Mouse (Mus musculus) neural tube, embryonic 15.5 days (tissue): Measurements from ENCODE around the gene Rora. TPM values are rescaled to one million over a fixed set of nuclear protein-coding genes. Genes with fewer than 3 reads are reported as not detected.

Source experiments
- ATAC-seq: fragments of 200-750 bp; cut with Nextera tagmentation; 2 replicates; pipeline ENCODE4 v1.8.0; 2017; ENCODE audit warnings: mild to moderate bottlenecking, moderate TSS enrichment, moderate library complexity; ENCODE audit not compliant: low FRiP score
- H3K27ac ChIP-seq: fragments of 300-500 bp; sonication (generic); replicated peaks from 2 replicates; pipeline ENCODE4 v1.5.1; 2015; ENCODE audit warnings: mild to moderate bottlenecking, inconsistent platforms
- H3K27me3 ChIP-seq: fragments of 300-500 bp; sonication (generic); replicated peaks from 2 replicates; pipeline ENCODE4 v1.6.1; 2015; ENCODE audit warnings: inconsistent platforms
- H3K36me3 ChIP-seq: fragments of 300-500 bp; sonication (generic); 2 replicates; pipeline ENCODE4 v1.6.1; 2015; ENCODE audit warnings: inconsistent platforms
- H3K4me1 ChIP-seq: fragments of 300-500 bp; sonication (generic); 2 replicates; pipeline ENCODE4 v1.6.1; 2015; ENCODE audit warnings: inconsistent platforms
- H3K4me2 ChIP-seq: fragments of 300-500 bp; sonication (generic); 2 replicates; pipeline ENCODE4 v1.6.1; 2015; ENCODE audit warnings: inconsistent platforms, mild to moderate bottlenecking, moderate library complexity
- H3K4me3 ChIP-seq: fragments of 300-500 bp; sonication (generic); replicated peaks from 2 replicates; pipeline ENCODE4 v1.5.1; 2015; ENCODE audit warnings: mild to moderate bottlenecking, inconsistent platforms
- H3K9ac ChIP-seq: fragments of 300-500 bp; sonication (generic); replicated peaks from 2 replicates; pipeline ENCODE4 v1.6.1; 2015; ENCODE audit warnings: mild to moderate bottlenecking, inconsistent platforms
- H3K9me3 ChIP-seq: fragments of 300-500 bp; sonication (generic); replicated peaks from 2 replicates; pipeline ENCODE4 v1.6.1; 2016; ENCODE audit warnings: inconsistent platforms
- WGBS: fragments of 180-500 bp; shearing (Covaris S2); methylation state at CpG from one replicate; pipeline ENCODE4 v1.1.7; 2015; ENCODE audit warnings: mixed read lengths; 5-methylcytosine and 5-hydroxymethylcytosine counted together
- polyA plus RNA-seq: library from polyadenylated mRNA; unstranded; fragments of >200 nt; fragmentation: Nextera tagmentation; extraction: Ambion mirVana; gene quantifications from 2 replicates; pipeline ENCODE4 v1.2.1, GENCODE M21; 2015

Rora gene
- polyA plus RNA-seq, 1 experiment from 2014 or later = 17.3 TPM

GRCm38 (mm10) chr9:69213796-69214195 is 560.2 kb downstream of the Rora start:
- Histone ChIP-seq H3K27me3 (no peaks in the 10 kb centered on the region), H3K4me3 (no peak overlapping the region), H3K4me1 (peaks cover 13% of the 10 kb centered on the region; the same call in 1 of the 2 replicates), H3K36me3 (no peaks in the 10 kb centered on the region), H3K9ac (no peak overlapping the region), H3K27ac (no peak overlapping the region), H3K9me3 (no peaks in the 10 kb centered on the region), H3K4me2 (no peak overlapping the region)
- no peak for ATAC-seq
- WGBS = 70% methylated on average over 5 of the region's 5 CpGs

GRCm38 (mm10) chr9:69224841-69225240 is 571.3 kb downstream of the Rora start:
- Histone ChIP-seq H3K4me3 (no peak overlapping the region), H3K4me1 (peaks cover 4% of the 10 kb centered on the region; the same call in 1 of the 2 replicates), H3K4me2 (no peak overlapping the region), H3K36me3 (no peaks in the 10 kb centered on the region), H3K9ac (no peak overlapping the region), H3K27ac (no peak overlapping the region), H3K9me3 (no peaks in the 10 kb centered on the region), H3K27me3 (no peaks in the 10 kb centered on the region; the same call in 1 of the 2 replicates)
- WGBS = 18% methylated on average over 3 of the region's 3 CpGs
- ATAC-seq = no peak

DNA sequence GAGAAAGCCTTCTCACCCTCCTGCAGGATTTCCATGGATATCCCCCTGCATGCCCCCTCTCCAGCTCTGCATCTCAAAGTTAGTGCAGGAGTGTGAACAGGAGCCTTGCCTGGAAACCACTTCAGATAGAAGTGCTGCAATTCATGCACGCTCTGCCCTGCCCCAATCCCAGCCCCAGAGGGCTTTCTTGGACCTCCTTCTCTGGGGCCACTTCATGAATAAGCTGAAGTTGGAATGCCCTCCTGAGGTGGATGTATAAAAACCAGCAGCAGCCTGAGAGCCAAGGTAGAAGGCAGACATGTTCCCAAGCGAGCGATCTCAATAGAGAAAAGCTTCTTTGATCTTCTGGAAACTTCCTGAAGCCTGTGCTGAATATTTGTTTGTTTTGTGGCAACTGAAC is 572.8 kb downstream of the Rora start:
- Histone ChIP-seq H3K9ac (no peak overlapping the region), H3K4me1 (peaks cover 4% of the 10 kb centered on the region; the same call in 1 of the 2 replicates), H3K27me3 (no peaks in the 10 kb centered on the region; the same call in 1 of the 2 replicates), H3K4me2 (no peak overlapping the region), H3K4me3 (no peak overlapping the region), H3K9me3 (no peaks in the 10 kb centered on the region), H3K36me3 (no peaks in the 10 kb centered on the region), H3K27ac (no peak overlapping the region)
- no peak for ATAC-seq
- 52% methylated on average over 3 of the region's 3 CpGs for WGBS

DNA sequence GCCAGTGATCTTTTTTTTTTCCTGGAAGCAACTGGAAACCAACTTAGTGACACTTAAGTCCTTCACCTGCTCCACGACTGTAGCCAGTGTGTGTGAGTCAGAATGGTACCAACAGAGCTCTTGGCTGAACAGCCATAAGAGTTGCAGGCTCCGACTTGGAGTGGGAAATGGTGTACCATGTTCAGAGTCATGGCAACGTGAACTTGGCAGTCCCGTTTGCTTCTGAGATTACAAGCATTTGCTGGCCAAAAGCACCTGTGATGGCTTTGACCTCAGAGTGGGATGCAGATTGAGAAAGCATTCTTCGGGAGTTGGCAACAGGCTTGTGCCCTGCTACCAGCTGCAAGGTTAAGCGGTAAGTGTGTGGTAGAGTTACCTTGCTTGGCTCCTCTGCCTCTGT is 574.2 kb downstream of the Rora start:
- no peaks in the 10 kb centered on the region; the same call in 1 of the 2 replicates for H3K27me3 ChIP-seq
- H3K4me3 ChIP-seq = no peak overlapping the region
- no peak overlapping the region for H3K27ac ChIP-seq
- H3K9me3 ChIP-seq = no peaks in the 10 kb centered on the region
- H3K9ac ChIP-seq = no peak overlapping the region
- peaks cover 4% of the 10 kb centered on the region; the same call in 1 of the 2 replicates for H3K4me1 ChIP-seq
- 88% methylated on average over 6 of the region's 6 CpGs for WGBS
- H3K4me2 ChIP-seq = no peak overlapping the region
- no peak for ATAC-seq
- H3K36me3 ChIP-seq = no peaks in the 10 kb centered on the region

DNA sequence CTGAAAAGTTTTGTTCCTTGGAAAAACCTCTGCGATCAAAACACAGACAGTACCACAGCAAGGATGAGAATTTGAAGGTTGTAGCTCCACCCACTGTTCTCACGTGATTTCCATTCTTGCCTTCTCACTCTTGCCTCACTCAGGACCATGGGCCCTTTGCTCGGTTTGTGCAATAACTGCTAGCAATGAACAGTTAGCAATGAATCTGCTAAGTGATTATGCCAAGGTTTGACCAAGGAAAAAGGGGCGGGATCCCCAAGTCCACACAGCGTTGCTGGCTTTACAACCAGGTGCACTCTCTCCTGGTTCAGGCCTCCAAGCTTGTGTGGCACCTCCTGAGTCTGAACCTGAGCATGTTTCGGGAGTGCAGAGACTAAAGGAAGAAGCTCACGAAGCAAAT is 576.3 kb downstream of the Rora start:
- H3K9me3 ChIP-seq = no peaks in the 10 kb centered on the region
- H3K9ac ChIP-seq = no peak overlapping the region
- H3K4me3 ChIP-seq = no peak overlapping the region
- 87% methylated on average over 7 of the region's 7 CpGs for WGBS
- no peak overlapping the region for H3K4me2 ChIP-seq
- H3K27me3 ChIP-seq = no peaks in the 10 kb centered on the region; the same call in 1 of the 2 replicates
- H3K27ac ChIP-seq = no peak overlapping the region
- no peaks in the 10 kb centered on the region for H3K4me1 ChIP-seq
- no peak for ATAC-seq
- H3K36me3 ChIP-seq = no peaks in the 10 kb centered on the region

DNA sequence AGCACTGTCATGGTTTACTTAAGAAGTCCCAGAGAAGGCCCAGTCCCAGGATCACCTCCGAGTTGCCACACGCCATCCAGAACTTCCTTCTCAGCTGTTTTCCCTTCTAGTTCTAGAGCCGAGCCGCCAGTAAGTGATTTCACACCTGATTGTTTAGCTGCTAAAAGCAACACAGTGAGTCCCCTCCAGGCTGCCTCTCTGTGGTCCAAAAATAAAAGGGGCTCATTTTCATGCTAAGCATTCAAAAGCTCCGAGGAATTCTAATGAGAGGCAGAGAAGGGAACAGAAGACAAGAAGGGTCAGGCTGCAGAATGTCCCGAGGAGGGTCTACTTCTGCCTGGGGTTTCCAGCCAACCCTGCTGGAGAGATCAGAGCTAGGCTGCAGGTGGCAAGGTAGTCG is 580.9 kb downstream of the Rora start:
- 21% methylated on average over 7 of the region's 7 CpGs for WGBS
- Histone ChIP-seq H3K4me3 (no peak overlapping the region), H3K9ac (no peak overlapping the region), H3K4me1 (no peaks in the 10 kb centered on the region), H3K27me3 (no peaks in the 10 kb centered on the region), H3K4me2 (no peak overlapping the region), H3K9me3 (no peaks in the 10 kb centered on the region), H3K36me3 (no peaks in the 10 kb centered on the region), H3K27ac (no peak overlapping the region; the same call in 1 of the 2 replicates)
- ATAC-seq = no peak

DNA sequence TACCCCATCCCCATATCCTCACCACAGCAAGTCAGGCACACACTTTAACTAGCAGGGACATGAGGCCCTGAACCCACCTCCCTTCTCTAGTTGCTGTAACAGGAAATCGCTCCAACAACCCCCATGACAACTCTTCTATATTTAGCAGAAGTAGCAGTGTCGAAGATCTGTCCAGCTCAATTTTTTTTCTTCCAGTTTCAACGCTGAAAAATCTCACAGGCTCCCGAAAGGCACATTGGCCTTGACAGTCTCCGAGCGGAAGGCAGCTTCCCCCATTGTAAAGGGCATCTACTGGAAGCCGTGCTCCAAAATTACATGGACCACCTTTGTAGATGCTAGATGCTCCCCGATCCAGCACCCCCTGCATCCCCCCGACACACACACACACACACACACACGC is 583.7 kb downstream of the Rora start:
- no peak for ATAC-seq
- no peak overlapping the region for H3K9ac ChIP-seq
- no peak overlapping the region for H3K4me2 ChIP-seq
- no peak overlapping the region for H3K4me3 ChIP-seq
- WGBS = 80% methylated on average over 10 of the region's 10 CpGs
- H3K4me1 ChIP-seq = no peaks in the 10 kb centered on the region
- H3K9me3 ChIP-seq = no peaks in the 10 kb centered on the region
- H3K36me3 ChIP-seq = no peaks in the 10 kb centered on the region
- no peaks in the 10 kb centered on the region for H3K27me3 ChIP-seq
- no peak overlapping the region for H3K27ac ChIP-seq

- H3K27ac ChIP-seq = no peak overlapping the region
- peaks cover 4% of the 10 kb centered on the region; the same call in 1 of the 2 replicates for H3K4me1 ChIP-seq
- H3K4me2 ChIP-seq = no peak overlapping the region
- H3K27me3 ChIP-seq = no peaks in the 10 kb centered on the region
- WGBS = 63% methylated on average over 6 of the region's 6 CpGs
- no peak overlapping the region for H3K4me3 ChIP-seq
- no peak for ATAC-seq
- H3K9me3 ChIP-seq = no peaks in the 10 kb centered on the region
- no peak overlapping the region for H3K9ac ChIP-seq
- H3K36me3 ChIP-seq = no peaks in the 10 kb centered on the region
These were observed 589.0 kb downstream of the Rora start for GRCm38 (mm10) chr9:69242538-69242937.

DNA sequence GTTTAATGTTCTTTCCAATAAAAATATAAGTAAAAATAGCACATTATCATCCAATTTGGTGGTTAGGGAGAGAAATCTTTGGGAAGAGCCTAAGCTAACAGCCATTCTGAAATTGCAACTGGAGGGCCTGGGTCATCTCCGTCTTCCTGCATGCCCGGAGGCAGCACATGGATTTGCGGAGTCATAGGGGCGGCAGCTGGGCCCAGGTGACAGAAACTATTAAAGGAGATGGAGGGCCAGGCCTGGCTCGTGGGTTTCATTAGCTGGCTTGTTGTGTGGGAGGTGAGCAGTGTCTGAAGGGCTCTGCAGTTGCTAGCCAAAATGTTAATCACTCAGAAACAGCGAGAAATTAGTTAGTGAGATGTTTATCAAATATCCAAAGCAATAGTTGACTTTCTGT is 590.0 kb downstream of the Rora start:
- no peak overlapping the region for H3K9ac ChIP-seq
- H3K4me3 ChIP-seq = no peak overlapping the region
- H3K4me2 ChIP-seq = no peak overlapping the region
- H3K4me1 ChIP-seq = peaks cover 4% of the 10 kb centered on the region; the same call in 1 of the 2 replicates
- 31% methylated on average over 6 of the region's 6 CpGs for WGBS
- no peaks in the 10 kb centered on the region for H3K9me3 ChIP-seq
- ATAC-seq = no peak
- no peak overlapping the region for H3K27ac ChIP-seq
- no peaks in the 10 kb centered on the region for H3K27me3 ChIP-seq
- H3K36me3 ChIP-seq = no peaks in the 10 kb centered on the region

GRCm38 (mm10) chr9:69246225-69246624 is 592.6 kb downstream of the Rora start:
- ATAC-seq = no peak
- peaks cover 4% of the 10 kb centered on the region; the same call in 1 of the 2 replicates for H3K4me1 ChIP-seq
- no peak overlapping the region for H3K27ac ChIP-seq
- H3K9ac ChIP-seq = no peak overlapping the region
- H3K36me3 ChIP-seq = no peaks in the 10 kb centered on the region
- WGBS = 43% methylated on average over 3 of the region's 3 CpGs
- no peak overlapping the region for H3K4me3 ChIP-seq
- no peaks in the 10 kb centered on the region for H3K27me3 ChIP-seq
- H3K9me3 ChIP-seq = no peaks in the 10 kb centered on the region
- no peak overlapping the region for H3K4me2 ChIP-seq

DNA sequence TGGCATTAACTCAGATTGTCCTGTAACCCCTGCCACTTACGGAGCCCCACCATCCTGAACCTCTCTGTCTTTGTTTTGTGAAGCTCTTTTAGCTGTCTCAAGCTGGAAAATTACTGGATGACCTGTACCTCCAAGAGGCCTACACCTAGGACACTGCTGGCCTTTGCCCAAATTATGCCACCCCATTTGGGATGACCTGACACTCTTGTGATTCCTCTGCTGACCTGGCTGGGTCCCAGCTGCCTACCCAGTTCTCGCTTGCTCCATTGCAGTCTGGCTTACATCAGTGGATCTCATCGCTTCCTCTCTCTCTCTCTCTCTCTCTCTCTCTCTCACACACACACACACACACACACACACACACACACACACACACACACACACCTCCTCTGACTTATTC is 596.0 kb downstream of the Rora start:
- Histone ChIP-seq H3K4me1 (no peaks in the 10 kb centered on the region), H3K27me3 (no peaks in the 10 kb centered on the region), H3K4me3 (no peak overlapping the region), H3K9ac (no peak overlapping the region), H3K9me3 (no peaks in the 10 kb centered on the region), H3K36me3 (no peaks in the 10 kb centered on the region), H3K27ac (no peak overlapping the region), H3K4me2 (no peak overlapping the region)
- no peak for ATAC-seq
- 97% methylated on average over 2 of the region's 3 CpGs for WGBS

GRCm38 (mm10) chr9:69250326-69250725 is 596.7 kb downstream of the Rora start:
- H3K9ac ChIP-seq = no peak overlapping the region
- no peak for ATAC-seq
- H3K4me1 ChIP-seq = no peaks in the 10 kb centered on the region
- no peak overlapping the region for H3K4me2 ChIP-seq
- no peak overlapping the region for H3K27ac ChIP-seq
- 97% methylated on average over 7 of the region's 8 CpGs for WGBS
- H3K27me3 ChIP-seq = no peaks in the 10 kb centered on the region
- no peaks in the 10 kb centered on the region for H3K36me3 ChIP-seq
- H3K9me3 ChIP-seq = no peaks in the 10 kb centered on the region
- no peak overlapping the region for H3K4me3 ChIP-seq

- Histone ChIP-seq H3K27me3 (0 out of 2 replicates have a peak, but pooled peaks cover 2% of the 10 kb centered on the region), H3K36me3 (no peaks in the 10 kb centered on the region), H3K4me2 (no peak overlapping the region), H3K9ac (no peak overlapping the region), H3K27ac (no peak overlapping the region), H3K4me3 (no peak overlapping the region), H3K9me3 (no peaks in the 10 kb centered on the region), H3K4me1 (peaks cover 6% of the 10 kb centered on the region; the same call in 1 of the 2 replicates)
- no peak for ATAC-seq
- WGBS = 71% methylated on average over 5 of the region's 5 CpGs
These were observed 604.9 kb downstream of the Rora start for GRCm38 (mm10) chr9:69258506-69258905.
